Mouse (Mus musculus): ENCODE measurements around the gene Tsga10ip.

DNA sequence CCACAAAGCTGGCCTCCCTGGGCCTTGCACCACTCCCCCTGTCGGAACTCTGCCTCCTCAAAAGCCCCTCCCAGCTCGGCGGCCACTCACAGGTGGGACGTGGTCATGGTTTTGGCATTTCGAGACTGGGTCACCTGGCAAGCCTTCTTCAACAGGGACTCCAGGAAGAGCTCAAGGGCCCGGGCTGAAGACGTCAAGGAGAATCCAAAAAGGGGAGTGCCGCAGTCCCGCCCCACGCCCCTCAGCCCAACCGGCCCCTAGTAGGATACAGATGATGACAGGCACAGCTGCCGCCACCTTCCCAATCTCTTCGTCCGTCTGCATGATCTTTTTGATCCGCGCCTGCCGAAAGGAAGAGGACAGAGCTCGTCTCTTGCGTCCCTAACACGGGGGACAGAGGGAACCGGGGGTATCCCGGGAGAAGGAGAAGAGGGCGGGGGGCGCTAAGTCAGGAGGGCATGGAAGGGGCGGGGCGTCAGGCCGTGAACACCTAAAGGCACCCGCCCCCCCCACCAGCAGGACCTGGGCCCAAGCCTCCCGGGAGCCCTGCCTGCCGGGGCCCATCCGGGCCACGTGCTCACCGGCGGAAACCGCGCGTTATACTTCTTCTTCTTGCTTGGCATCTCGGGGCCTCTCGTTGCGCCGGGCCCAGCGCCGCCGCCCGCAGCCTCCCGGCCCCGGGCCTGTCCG, 21.9 kb upstream of the Tsga10ip start:
- no peak for TF ChIP-seq CTCF (IDR thresholded peaks at IDR 0.05; ENCODE audit: control insufficient read depth, insufficient read depth, low read length)
- no peak for TF ChIP-seq POLR2A (IDR thresholded peaks at IDR 0.05; ENCODE audit: borderline replicate concordance, control insufficient read depth, low read depth, low read length)
